Mouse (Mus musculus) kidney, adult 2 months (tissue): ENCODE measurements around the gene Plch2. TPM values are rescaled to one million over a fixed set of nuclear protein-coding genes. Genes with fewer than 3 reads are reported as not detected.

Experiments
- DNase-seq: peaks from one replicate; pipeline ENCODE4 v3.0.0; 2021
- H3K27ac ChIP-seq: fragments of 200-500 bp; 2 replicates; pipeline ENCODE4 v1.5.1; 2012; ENCODE audit warnings: low read depth, low read length, control low read depth, inconsistent platforms; ENCODE audit not compliant: insufficient read depth
- H3K27me3 ChIP-seq: fragments of 200-500 bp; replicated peaks from 2 replicates; pipeline ENCODE4 v1.6.1; 2012; ENCODE audit warnings: mild to moderate bottlenecking, moderate library complexity, low read length, inconsistent platforms; ENCODE audit not compliant: control insufficient read depth, insufficient read depth
- H3K36me3 ChIP-seq: fragments of 200-500 bp; 2 replicates; pipeline ENCODE4 v1.6.1; 2012; ENCODE audit warnings: mild to moderate bottlenecking, moderate library complexity, low read length, inconsistent platforms; ENCODE audit not compliant: control insufficient read depth, insufficient read depth
- H3K4me1 ChIP-seq: fragments of 200-500 bp; 2 replicates; pipeline ENCODE4 v1.6.1; 2011; ENCODE audit warnings: low read length; ENCODE audit not compliant: control insufficient read depth, insufficient read depth
- H3K4me3 ChIP-seq: fragments of 200-500 bp; 2 replicates; pipeline ENCODE4 v1.5.1; 2011; ENCODE audit warnings: mild to moderate bottlenecking, low read depth, low read length, control low read depth; ENCODE audit not compliant: insufficient read depth
- CTCF ChIP-seq: fragments of 200-500 bp; conservative IDR thresholded peaks from 2 replicates; pipeline ENCODE4 v1.5.1; 2011; ENCODE audit warnings: low read depth, mild to moderate bottlenecking, control low read depth, low read length, moderate library complexity, mixed read lengths; ENCODE audit not compliant: insufficient read depth, insufficient read length
- POLR2A ChIP-seq: fragments of 200-500 bp; IDR thresholded peaks from one replicate; pipeline ENCODE4 v1.6.1; 2011; ENCODE audit warnings: low read depth, low read length, control low read depth
- WGBS: fragments of 180-500 bp; shearing (Covaris S2); methylation state at CpG from one replicate; pipeline ENCODE4 v1.1.7; 2018; 5-methylcytosine and 5-hydroxymethylcytosine counted together
- polyA plus RNA-seq: library from polyadenylated mRNA; depleted of rRNA; stranded (reverse); fragments of >200 nt; gene quantifications from 2 replicates; pipeline ENCODE4 v1.2.3, GENCODE M21; 2012

Plch2 gene
- polyA plus RNA-seq, 1 experiment, result 0.52 TPM

DNA sequence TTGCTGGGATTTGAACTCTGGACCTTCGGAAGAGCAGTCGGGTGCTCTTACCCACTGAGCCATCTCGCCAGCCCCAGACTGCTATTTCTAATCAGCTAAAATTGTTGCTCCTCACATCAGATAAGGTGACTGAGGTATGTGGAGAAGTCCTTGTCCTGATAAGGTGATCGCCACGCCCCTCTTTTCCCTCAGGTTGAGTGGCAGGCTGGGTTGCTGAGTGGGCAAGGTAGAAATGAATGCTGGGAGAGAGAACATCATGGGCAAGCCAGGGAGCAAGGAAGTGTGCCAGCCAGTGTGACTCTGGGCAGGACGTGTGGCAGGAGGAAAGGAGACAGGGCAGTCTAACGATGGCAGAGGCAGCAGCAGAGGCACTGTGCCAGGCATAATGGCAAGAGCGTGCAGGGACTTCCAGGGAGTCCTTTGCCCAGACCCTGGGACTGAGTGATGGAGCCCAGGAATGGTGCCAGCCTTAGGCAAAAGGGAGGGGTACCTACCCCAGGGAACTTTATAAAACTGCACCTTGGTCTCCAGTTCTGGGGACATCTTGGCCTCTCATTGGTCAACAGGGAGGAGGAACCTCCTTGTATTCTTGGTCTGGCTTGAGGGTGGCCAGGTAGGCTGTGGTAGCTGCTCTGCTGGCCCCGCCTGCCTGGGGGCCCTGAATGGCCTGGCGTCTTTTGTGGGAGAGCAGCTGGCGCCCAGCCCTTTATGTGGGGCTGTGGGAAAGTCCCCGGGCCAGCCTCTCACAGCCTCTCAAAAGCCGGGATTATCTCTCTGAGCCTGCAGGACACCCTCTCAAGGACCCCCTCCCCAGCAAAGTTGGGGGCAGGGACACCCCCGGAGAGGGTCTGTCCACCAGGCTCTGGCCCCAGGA lies 108.3 kb downstream of the Plch2 start:
- 43% methylated on average over 14 of the region's 14 CpGs for WGBS
- no peaks in the 10 kb centered on the region for H3K36me3 ChIP-seq
- no peak for DNase-seq
- TF ChIP-seq CTCF, result no peak
- TF ChIP-seq POLR2A, result no peak
- no peaks in the 10 kb centered on the region for H3K4me1 ChIP-seq
- no peaks in the 10 kb centered on the region; the same call in 1 of the 2 replicates for H3K27me3 ChIP-seq
- H3K4me3 ChIP-seq, result no peak overlapping the region
- H3K27ac ChIP-seq, result no peak overlapping the region

DNA sequence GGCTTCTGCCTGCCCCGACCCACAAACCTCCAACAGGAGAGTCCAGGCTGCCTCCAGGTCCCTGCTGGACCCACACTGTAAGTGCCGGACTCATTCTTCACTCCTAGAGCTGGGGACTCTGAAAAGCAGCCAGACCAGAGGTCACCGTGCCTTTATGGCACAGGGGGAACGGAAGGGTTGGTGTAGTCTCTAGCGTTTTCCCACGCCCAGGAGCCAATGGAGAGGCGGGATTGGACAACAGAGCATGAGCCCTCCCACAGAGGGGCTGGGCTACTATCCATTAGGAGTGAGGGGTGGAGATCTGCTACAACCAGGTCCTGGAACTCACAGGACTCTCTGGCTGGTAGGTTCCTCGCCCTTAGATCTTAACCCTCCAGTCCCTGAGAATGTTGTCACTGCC lies 110.3 kb downstream of the Plch2 start:
- WGBS, result 5% methylated on average over 8 of the region's 8 CpGs
- TF ChIP-seq POLR2A (no peak), CTCF (no peak)
- no peaks in the 10 kb centered on the region for H3K36me3 ChIP-seq
- peak; percentile 91 for DNase-seq
- no peak overlapping the region for H3K27ac ChIP-seq
- H3K27me3 ChIP-seq, result no peaks in the 10 kb centered on the region
- H3K4me1 ChIP-seq, result no peaks in the 10 kb centered on the region
- peak overlapping the region; percentile 8; the same call in 1 of the 2 replicates for H3K4me3 ChIP-seq

GRCm38 (mm10) chr4:154944121-154944590 lies 112.4 kb downstream of the Plch2 start:
- no peaks in the 10 kb centered on the region for H3K4me1 ChIP-seq
- TF ChIP-seq POLR2A (no peak), CTCF (peak; percentile 99)
- DNase-seq, result peak; percentile 91
- H3K4me3 ChIP-seq, result no peak overlapping the region
- no peak overlapping the region for H3K27ac ChIP-seq
- WGBS, result 11% methylated on average over 2 of the region's 2 CpGs
- no peaks in the 10 kb centered on the region for H3K27me3 ChIP-seq
- H3K36me3 ChIP-seq, result no peaks in the 10 kb centered on the region

GRCm38 (mm10) chr4:154943323-154944039 lies 113.1 kb downstream of the Plch2 start:
- H3K27me3 ChIP-seq, result no peaks in the 10 kb centered on the region
- TF ChIP-seq POLR2A (no peak), CTCF (no peak)
- no peak overlapping the region for H3K4me3 ChIP-seq
- 86% methylated on average over 6 of the region's 6 CpGs for WGBS
- no peaks in the 10 kb centered on the region for H3K4me1 ChIP-seq
- DNase-seq, result no peak
- no peak overlapping the region for H3K27ac ChIP-seq
- no peaks in the 10 kb centered on the region for H3K36me3 ChIP-seq

- H3K36me3 ChIP-seq, result no peaks in the 10 kb centered on the region
- no peak overlapping the region for H3K27ac ChIP-seq
- H3K4me3 ChIP-seq, result no peak overlapping the region
- H3K27me3 ChIP-seq, result no peaks in the 10 kb centered on the region
- no peak for DNase-seq
- 69% methylated on average over 10 of the region's 10 CpGs for WGBS
- no peaks in the 10 kb centered on the region for H3K4me1 ChIP-seq
- TF ChIP-seq CTCF (no peak), POLR2A (no peak)
Observed at GRCm38 (mm10) chr4:154942632-154943322, 113.8 kb downstream of the Plch2 start.

GRCm38 (mm10) chr4:154941831-154942230 lies 114.8 kb downstream of the Plch2 start:
- DNase-seq, result no peak
- no peak overlapping the region for H3K27ac ChIP-seq
- WGBS, result 63% methylated on average over 5 of the region's 5 CpGs
- H3K4me1 ChIP-seq, result no peaks in the 10 kb centered on the region
- H3K27me3 ChIP-seq, result no peaks in the 10 kb centered on the region
- no peak for TF ChIP-seq POLR2A
- TF ChIP-seq CTCF, result no peak
- H3K36me3 ChIP-seq, result no peaks in the 10 kb centered on the region
- H3K4me3 ChIP-seq, result no peak overlapping the region
